Mouse (Mus musculus) inflammation-experienced regulatory T-cells, adult 6 months (primary cell): Measurements from ENCODE around the gene Zfp383. TPM values are rescaled to one million over a fixed set of nuclear protein-coding genes. Genes with fewer than 3 reads are reported as not detected.
"Not testable (repeated sequence)": the region's sequence is repeated elsewhere in the genome, so short reads cannot be mapped to it uniquely, and the experiment has no call there.

ENCODE experiments used
- ATAC-seq: one replicate; pipeline ENCODE4 v1.8.0; 2017
- polyA plus RNA-seq, 3 experiments: library from polyadenylated mRNA; unstranded; fragments of 100-300 nt; shearing (Covaris generic); gene quantifications; one replicate each; pipeline ENCODE4 v1.2.1; 2017

Zfp383 gene
- 1 to 10 TPM in 1 of 3 experiments, under 1 TPM in 2; 0.63 to 1.0 (median 0.80) TPM for polyA plus RNA-seq

GRCm38 (mm10) chr7:29908130-29908950 is at the start of gene Zfp383:
Gene Zfp383, plus strand, starts transcription at chr7:29908223.
- peak; percentile 78 for ATAC-seq

- peak; percentile 100 for ATAC-seq
Observed at GRCm38 (mm10) chr7:29859532-29860517, 48.2 kb upstream of the Zfp383 start, which contains the start of gene Zfp420. Gene Zfp420, plus strand, starts transcription at chr7:29859979.

GRCm38 (mm10) chr7:29861660-29862059 is 46.4 kb upstream of the Zfp383 start:
- ATAC-seq, result no peak

- ATAC-seq, result no peak
Observed at GRCm38 (mm10) chr7:29874256-29874655, 33.8 kb upstream of the Zfp383 start.

GRCm38 (mm10) chr7:29877561-29877960 is 30.5 kb upstream of the Zfp383 start:
- not testable (repeated sequence) for ATAC-seq

- no peak for ATAC-seq
Observed at GRCm38 (mm10) chr7:29880056-29880455, 28.0 kb upstream of the Zfp383 start.

- no peak for ATAC-seq
Observed at GRCm38 (mm10) chr7:29880916-29881315, 27.1 kb upstream of the Zfp383 start.

- no peak for ATAC-seq
Observed at GRCm38 (mm10) chr7:29890501-29890900, 17.5 kb upstream of the Zfp383 start.

GRCm38 (mm10) chr7:29892756-29893155 is 15.3 kb upstream of the Zfp383 start:
- ATAC-seq, result no peak

- ATAC-seq, result no peak
Observed at GRCm38 (mm10) chr7:29898351-29898750, 9.7 kb upstream of the Zfp383 start.

GRCm38 (mm10) chr7:29904101-29904500 is 3.9 kb upstream of the Zfp383 start:
- ATAC-seq, result no peak

GRCm38 (mm10) chr7:29905966-29906681 is 1.9 kb upstream of the Zfp383 start, which contains the start of gene Zfp27:
Gene Zfp27, minus strand, starts transcription at chr7:29906572.
- peak; percentile 72 for ATAC-seq

GRCm38 (mm10) chr7:29906682-29907058 is 1.4 kb upstream of the Zfp383 start:
- ATAC-seq, result no peak

GRCm38 (mm10) chr7:29907206-29907605 is 817 bp upstream of the Zfp383 start:
- no peak for ATAC-seq

- ATAC-seq, result no peak
Observed at GRCm38 (mm10) chr7:29910252-29910651, 2.2 kb downstream of the Zfp383 start.

GRCm38 (mm10) chr7:29912172-29912571 is 4.1 kb downstream of the Zfp383 start:
- no peak for ATAC-seq

- no peak for ATAC-seq
Observed at GRCm38 (mm10) chr7:29917371-29918061, 9.5 kb downstream of the Zfp383 start.

GRCm38 (mm10) chr7:29918062-29918453 is 10.0 kb downstream of the Zfp383 start:
- no peak for ATAC-seq

- ATAC-seq, result no peak
Observed at GRCm38 (mm10) chr7:29921439-29922093, 13.5 kb downstream of the Zfp383 start.

- no peak for ATAC-seq
Observed at GRCm38 (mm10) chr7:29922780-29923179, 14.8 kb downstream of the Zfp383 start.

GRCm38 (mm10) chr7:29938856-29939255 is 30.8 kb downstream of the Zfp383 start:
- ATAC-seq, result no peak
